Mouse (Mus musculus): ENCODE measurements around the gene Kit.

Gene Kit

GRCm38 (mm10) chr5:75574852-75575566, at the start of gene Kit:
Gene Kit (plus strand): TSS chr5:75574916.
- DNase-seq = peak; percentile 87

DNA sequence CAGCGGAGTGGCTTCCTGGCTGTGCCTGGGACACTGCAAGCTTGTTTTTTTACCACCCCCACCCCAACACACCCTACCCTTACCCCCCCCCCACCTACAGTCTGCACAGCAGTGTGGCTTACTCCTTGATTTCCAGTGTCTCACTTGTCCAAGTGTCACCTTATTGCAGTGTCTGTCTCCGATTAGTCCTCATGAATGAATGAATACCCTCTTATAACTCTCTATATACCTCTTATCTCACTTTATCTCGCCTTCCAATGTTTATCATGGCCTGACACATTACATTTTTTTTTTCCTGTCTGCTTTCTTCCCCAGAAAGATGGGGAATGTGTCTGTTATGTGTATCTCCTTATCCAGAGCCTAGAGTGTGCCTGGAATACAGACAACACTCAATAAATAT, 38.6 kb upstream of the Kit start:
- no peak for DNase-seq

GRCm38 (mm10) chr5:75537717-75538116, 37.0 kb upstream of the Kit start:
- no peak for DNase-seq

DNA sequence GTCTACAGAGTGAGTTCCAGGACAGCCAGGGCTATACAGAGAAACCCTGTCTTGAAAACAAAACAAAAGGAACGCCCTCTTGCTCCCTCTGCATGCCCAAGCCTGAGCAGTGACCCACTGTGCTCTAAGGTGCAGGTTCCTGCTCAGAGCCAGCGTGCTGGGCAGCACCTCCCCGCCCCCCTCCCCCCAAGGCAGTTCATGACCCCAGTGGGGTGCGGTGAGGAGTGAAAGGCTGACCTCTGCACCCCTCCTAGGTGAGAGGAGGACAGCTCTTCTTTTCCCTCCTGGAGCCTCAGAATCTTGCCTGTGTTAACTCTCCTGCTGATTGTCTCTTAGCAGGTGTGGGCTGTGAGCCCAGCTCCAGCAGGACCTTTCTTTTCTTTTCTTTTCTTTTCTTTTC, 36.3 kb upstream of the Kit start:
- DNase-seq = no peak

DNA sequence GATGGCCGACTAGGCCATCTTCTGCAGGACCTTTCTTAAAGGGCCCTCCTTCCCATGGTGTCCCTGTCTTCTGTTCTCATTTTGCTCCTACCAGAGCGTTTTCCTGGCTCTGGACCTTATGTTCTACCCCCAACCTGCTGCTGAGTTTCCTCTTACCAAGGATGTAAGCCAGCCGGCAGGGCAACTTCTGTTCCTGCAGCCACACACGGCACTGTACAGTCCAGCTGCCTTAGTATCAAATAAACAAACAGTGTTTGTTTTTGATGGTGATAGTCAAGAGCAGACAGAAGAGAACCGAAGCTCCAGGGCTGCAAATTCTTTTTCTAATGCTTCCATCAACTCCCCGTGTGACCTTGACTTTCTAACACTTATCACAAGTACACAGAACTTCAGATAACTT, 35.6 kb upstream of the Kit start:
- DNase-seq = no peak

DNA sequence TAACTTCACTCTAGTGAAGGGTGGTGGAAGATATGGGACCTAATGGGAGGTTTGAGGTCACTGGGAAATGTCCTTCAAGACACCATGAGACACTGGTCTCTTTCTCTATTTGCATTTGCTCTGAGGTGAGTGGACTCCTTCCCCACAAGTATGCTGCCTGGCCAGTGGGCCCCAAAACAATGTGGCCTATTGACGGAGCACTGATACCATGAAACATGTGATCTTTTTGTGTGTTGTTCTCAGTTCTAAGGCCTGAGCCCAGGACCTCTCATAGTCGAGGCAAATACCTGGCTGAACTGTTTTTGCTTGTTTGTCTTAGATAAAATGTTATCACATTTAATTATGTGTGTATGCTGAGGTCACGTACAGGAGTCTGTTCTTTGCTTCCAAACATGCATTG, 31.0 kb upstream of the Kit start:
- DNase-seq = no peak

DNA sequence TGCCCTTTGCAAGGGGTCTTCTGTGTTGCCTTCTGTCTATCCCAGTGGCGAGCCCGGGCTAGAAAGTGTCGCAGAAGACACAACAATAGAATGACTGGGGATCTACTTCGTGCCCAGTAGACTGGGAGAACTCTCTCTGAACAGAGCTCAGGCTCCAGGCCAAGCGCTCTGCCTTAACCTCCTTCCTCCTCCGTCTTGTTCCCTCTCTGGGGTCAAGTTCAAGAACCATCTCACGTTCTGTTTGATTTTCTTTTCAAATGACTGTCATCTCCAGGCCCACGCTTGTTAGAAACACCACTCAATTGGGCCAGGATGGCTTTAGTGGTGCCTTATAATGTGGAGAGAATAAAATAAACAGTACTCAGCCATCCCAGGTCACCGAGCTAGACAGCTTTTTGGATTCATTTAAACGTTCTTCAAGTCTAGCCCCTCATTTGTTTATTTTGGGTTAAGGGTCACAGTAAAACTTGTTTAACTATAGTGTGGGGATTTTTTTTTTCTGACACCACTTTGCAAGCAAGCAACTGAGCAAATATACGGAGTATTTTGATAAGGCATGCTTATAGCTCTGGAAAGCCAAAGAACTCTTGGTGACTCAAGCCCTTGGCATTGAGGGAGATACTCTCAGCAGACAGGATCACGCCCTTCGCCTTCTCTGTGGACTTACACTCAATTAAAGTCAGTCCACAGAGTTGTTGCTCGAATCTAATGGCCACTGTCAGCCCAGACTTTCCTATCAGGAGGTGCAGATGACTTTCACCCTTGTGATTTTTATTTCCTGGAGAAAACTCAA, 30.0 kb upstream of the Kit start:
- DNase-seq = no peak

- no peak for DNase-seq
Observed at GRCm38 (mm10) chr5:75545265-75545643, 29.5 kb upstream of the Kit start.

- no peak for DNase-seq
Observed at GRCm38 (mm10) chr5:75553021-75553420, 21.7 kb upstream of the Kit start.

GRCm38 (mm10) chr5:75557636-75558035, 17.1 kb upstream of the Kit start:
- DNase-seq = no peak

DNA sequence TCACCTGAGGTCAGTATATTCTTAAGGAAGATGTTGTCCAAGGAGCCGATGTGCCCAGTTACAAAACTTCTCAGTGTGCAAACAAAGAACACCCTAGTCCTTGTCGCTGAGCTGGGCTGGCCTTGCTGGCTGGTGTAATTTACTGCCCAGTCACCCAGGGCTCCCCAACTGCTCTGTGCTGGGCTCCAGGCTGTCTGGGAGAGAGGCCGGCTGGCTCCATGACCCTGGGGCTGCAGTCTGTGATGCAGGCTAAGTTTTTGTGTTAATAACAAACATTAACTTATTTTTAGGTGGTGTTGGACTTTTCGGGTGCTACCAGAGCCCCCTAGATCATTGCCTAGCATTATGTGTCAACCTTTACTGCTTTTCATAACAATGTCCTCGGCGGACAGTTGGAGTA, 15.4 kb upstream of the Kit start:
- DNase-seq = no peak

GRCm38 (mm10) chr5:75561231-75561630, 13.5 kb upstream of the Kit start:
- no peak for DNase-seq

GRCm38 (mm10) chr5:75574151-75574851, 415 bp upstream of the Kit start:
- DNase-seq = no peak

GRCm38 (mm10) chr5:75575567-75576515, 1.1 kb downstream of the Kit start:
- DNase-seq = peak; percentile 68

DNA sequence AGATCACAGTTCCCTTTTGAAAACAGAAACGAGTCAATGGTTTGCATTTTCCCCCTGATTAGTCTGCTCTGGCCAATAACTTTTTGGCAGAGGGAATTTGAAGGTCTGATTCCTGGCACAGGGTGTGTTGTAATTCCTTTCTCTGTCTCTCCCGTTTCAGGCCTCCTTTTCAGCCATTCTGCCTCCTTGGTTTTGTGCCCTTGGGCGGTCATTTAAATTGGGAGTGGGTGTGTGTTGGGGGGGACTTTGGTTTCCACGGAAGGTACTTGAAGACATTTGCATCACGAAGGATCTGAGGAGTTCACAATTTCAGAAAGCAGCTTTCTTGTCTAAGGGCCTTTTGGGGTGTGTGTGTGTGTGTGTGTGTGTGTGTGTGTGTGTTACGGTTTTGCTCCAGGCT, 2.0 kb downstream of the Kit start:
- no peak for DNase-seq

DNA sequence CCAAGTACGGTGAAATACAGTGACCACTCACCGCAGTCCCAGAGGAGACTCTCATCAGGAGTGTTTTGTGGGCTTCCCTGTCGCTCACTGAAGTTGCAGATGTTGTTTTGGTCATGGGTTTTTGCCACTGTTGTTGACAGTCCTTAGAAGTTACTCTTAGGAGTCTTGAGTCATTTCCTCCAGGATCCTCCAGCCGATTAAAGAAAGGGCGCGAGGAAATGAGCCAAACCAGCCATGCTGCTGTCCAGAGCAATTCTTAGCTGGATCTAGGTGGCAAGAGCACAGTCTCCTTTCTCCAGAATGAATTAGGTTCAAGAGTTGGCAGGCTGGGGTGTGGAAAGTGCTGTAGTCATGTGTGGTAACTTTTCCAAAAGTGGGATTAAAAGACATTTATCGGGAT, 3.4 kb downstream of the Kit start:
- DNase-seq = no peak

- DNase-seq = no peak
Observed at GRCm38 (mm10) chr5:75579244-75579643, 4.5 kb downstream of the Kit start.

- peak; percentile 51 for DNase-seq
Observed at GRCm38 (mm10) chr5:75579646-75580268, 5.0 kb downstream of the Kit start.

- no peak for DNase-seq
Observed at GRCm38 (mm10) chr5:75581926-75582325, 7.2 kb downstream of the Kit start.

DNA sequence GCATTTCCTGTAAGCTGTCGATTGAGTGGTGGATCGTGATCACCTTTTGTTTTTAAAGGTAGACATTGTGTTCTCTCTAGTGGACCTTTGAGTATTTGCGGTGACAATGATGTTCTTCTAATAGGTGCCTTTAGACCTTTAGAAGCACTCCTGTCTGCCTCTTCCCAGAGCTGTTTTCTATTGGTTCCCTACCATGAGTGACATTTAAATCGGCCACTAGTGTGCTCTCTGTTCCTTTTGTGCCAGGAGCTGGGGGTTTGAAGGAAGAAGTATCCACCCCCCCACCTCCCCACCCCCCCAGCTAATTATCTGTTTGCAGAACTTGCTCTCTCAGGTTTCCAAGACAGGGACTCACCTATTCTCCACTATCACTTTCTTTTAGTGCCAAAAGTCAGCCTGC, 13.1 kb downstream of the Kit start:
- no peak for DNase-seq

- DNase-seq = no peak
Observed at GRCm38 (mm10) chr5:75589552-75590346, 15.0 kb downstream of the Kit start.
